Mouse (Mus musculus) gastrocnemius, adult 18-20 months (tissue): ENCODE data around the gene Rsrp1. TPM values are rescaled to one million over a fixed set of nuclear protein-coding genes. Genes with fewer than 3 reads are reported as not detected.
A peak's percentile ranks its signal among the peaks of the same experiment; 100 is the strongest.

Experiments
- DNase-seq: peaks from one replicate; pipeline ENCODE4 v3.0.0; 2021; ENCODE audit warnings: low spot score
- total RNA-seq, 2 experiments: library from RNA; stranded (reverse); gene quantifications; 2 replicates each; pipeline ENCODE4 v1.2.3; 2021

Rsrp1 gene
- total RNA-seq, 2 experiments from 2014 or later, result 149 to 155 TPM

- DNase-seq, result peak; percentile 80
These were observed 32.9 kb downstream of the Rsrp1 start for GRCm38 (mm10) chr4:134956328-134956727.

GRCm38 (mm10) chr4:134963021-134963776 lies 39.8 kb downstream of the Rsrp1 start:
- DNase-seq, result no peak

- no peak for DNase-seq
These were observed 44.7 kb downstream of the Rsrp1 start for GRCm38 (mm10) chr4:134967887-134968604.

GRCm38 (mm10) chr4:134968605-134968976 lies 45.2 kb downstream of the Rsrp1 start:
- DNase-seq, result no peak

GRCm38 (mm10) chr4:134975261-134975928 lies 52.0 kb downstream of the Rsrp1 start:
- no peak for DNase-seq

- no peak for DNase-seq
These were observed 52.5 kb downstream of the Rsrp1 start for GRCm38 (mm10) chr4:134975929-134976308.

Other genes starting within 250 kb of the Rsrp1 start
- gene Man1c1, start 219.3 kb upstream of the Rsrp1 start, total RNA-seq, result 1 to 10 TPM; 2.5 to 3.6 TPM
- gene Ldlrap1, start 155.6 kb upstream of the Rsrp1 start, total RNA-seq, result 1 to 10 TPM; 3.9 to 5.6 TPM
- gene Maco1, start 70.2 kb upstream of the Rsrp1 start, total RNA-seq, result 10 to 100 TPM; 14.7 to 17.0 TPM
- gene Rhd, start 59.1 kb upstream of the Rsrp1 start, total RNA-seq, result not detected
- 10 to 100 TPM; 29.9 to 31.9 TPM for gene Tmem50a, start 8.6 kb upstream of the Rsrp1 start, total RNA-seq
- gene Syf2, start 7.3 kb downstream of the Rsrp1 start, total RNA-seq, result 10 to 100 TPM; 43.3 to 43.9 TPM
- gene Runx3, start 197.1 kb downstream of the Rsrp1 start, total RNA-seq, result under 1 TPM; 0.05 to 0.07 TPM